Mouse (Mus musculus): ENCODE data around the gene Nrg4. TPM values are rescaled to one million over a fixed set of nuclear protein-coding genes. Genes with fewer than 3 reads are reported as not detected.

Gene Nrg4
- polyA plus RNA-seq, 1 experiment from 2014 or later, result 1.2 TPM

- Histone ChIP-seq H3K27me3 (ENCODE audit: control insufficient read depth, insufficient read depth, low read length) (no peaks in the 10 kb centered on the region), H3K9ac (ENCODE audit: low read length) (no peak overlapping the region), H3K4me3 (ENCODE audit: low read length) (no peak overlapping the region), H3K4me1 (ENCODE audit: control insufficient read depth, insufficient read depth, low read length) (no peaks in the 10 kb centered on the region), H3K4me2 (ENCODE audit: low read depth, low read length) (no peak overlapping the region), H3K9me3 (replicated peaks; ENCODE audit: control insufficient read depth, low read length) (no peaks in the 10 kb centered on the region), H3K27ac (ENCODE audit: low read length) (no peak overlapping the region), H3K36me3 (ENCODE audit: control insufficient read depth, insufficient read depth) (peaks cover 3% of the 10 kb centered on the region; the same call in 1 of the 2 replicates)
- ATAC-seq (replicated peaks; ENCODE audit: extremely low read depth, insufficient read depth, low FRiP score), result no peak
- WGBS, result 94% methylated on average over 1 of the region's 1 CpGs
Observed at GRCm38 (mm10) chr9:55198260-55198659, 128.4 kb downstream of the Nrg4 start.

- H3K4me1 ChIP-seq (ENCODE audit: control insufficient read depth, insufficient read depth, low read length), result no peaks in the 10 kb centered on the region
- no peaks in the 10 kb centered on the region for H3K9me3 ChIP-seq (replicated peaks; ENCODE audit: control insufficient read depth, low read length)
- no peak overlapping the region for H3K27ac ChIP-seq (ENCODE audit: low read length)
- 81% methylated on average over 3 of the region's 3 CpGs for WGBS
- H3K9ac ChIP-seq (ENCODE audit: low read length), result no peak overlapping the region
- H3K27me3 ChIP-seq (ENCODE audit: control insufficient read depth, insufficient read depth, low read length), result no peaks in the 10 kb centered on the region
- H3K4me3 ChIP-seq (ENCODE audit: low read length), result no peak overlapping the region
- no peak overlapping the region for H3K4me2 ChIP-seq (ENCODE audit: low read depth, low read length)
- H3K36me3 ChIP-seq (ENCODE audit: control insufficient read depth, insufficient read depth), result peaks cover 6% of the 10 kb centered on the region; the same call in 1 of the 2 replicates
- no peak for ATAC-seq (replicated peaks; ENCODE audit: extremely low read depth, insufficient read depth, low FRiP score)
Observed at GRCm38 (mm10) chr9:55195876-55196275, 130.8 kb downstream of the Nrg4 start.

GRCm38 (mm10) chr9:55174235-55174634 is 152.4 kb downstream of the Nrg4 start:
- Histone ChIP-seq H3K9ac (ENCODE audit: low read length) (no peak overlapping the region), H3K27me3 (ENCODE audit: control insufficient read depth, insufficient read depth, low read length) (no peaks in the 10 kb centered on the region), H3K27ac (ENCODE audit: low read length) (no peak overlapping the region), H3K4me3 (ENCODE audit: low read length) (no peak overlapping the region), H3K36me3 (ENCODE audit: control insufficient read depth, insufficient read depth) (no peaks in the 10 kb centered on the region), H3K4me1 (ENCODE audit: control insufficient read depth, insufficient read depth, low read length) (peaks cover 2% of the 10 kb centered on the region; the same call in 1 of the 2 replicates), H3K4me2 (ENCODE audit: low read depth, low read length) (no peak overlapping the region), H3K9me3 (replicated peaks; ENCODE audit: control insufficient read depth, low read length) (no peaks in the 10 kb centered on the region)
- ATAC-seq (replicated peaks; ENCODE audit: extremely low read depth, insufficient read depth, low FRiP score), result no peak
- WGBS, result 77% methylated on average over 2 of the region's 2 CpGs

GRCm38 (mm10) chr9:55172195-55172685 is 154.4 kb downstream of the Nrg4 start:
- WGBS, result 97% methylated on average over 1 of the region's 1 CpGs
- H3K4me3 ChIP-seq (ENCODE audit: low read length), result no peak overlapping the region
- no peaks in the 10 kb centered on the region for H3K36me3 ChIP-seq (ENCODE audit: control insufficient read depth, insufficient read depth)
- H3K27me3 ChIP-seq (ENCODE audit: control insufficient read depth, insufficient read depth, low read length), result no peaks in the 10 kb centered on the region
- H3K4me2 ChIP-seq (ENCODE audit: low read depth, low read length), result no peak overlapping the region
- H3K4me1 ChIP-seq (ENCODE audit: control insufficient read depth, insufficient read depth, low read length), result peaks cover 2% of the 10 kb centered on the region; the same call in 1 of the 2 replicates
- no peak for ATAC-seq (replicated peaks; ENCODE audit: extremely low read depth, insufficient read depth, low FRiP score)
- H3K9ac ChIP-seq (ENCODE audit: low read length), result no peak overlapping the region
- H3K27ac ChIP-seq (ENCODE audit: low read length), result no peak overlapping the region
- H3K9me3 ChIP-seq (replicated peaks; ENCODE audit: control insufficient read depth, low read length), result no peaks in the 10 kb centered on the region

- H3K4me3 ChIP-seq (ENCODE audit: low read length), result no peak overlapping the region
- 58% methylated on average over 7 of the region's 7 CpGs for WGBS
- H3K9me3 ChIP-seq (replicated peaks; ENCODE audit: control insufficient read depth, low read length), result no peaks in the 10 kb centered on the region
- H3K4me1 ChIP-seq (ENCODE audit: control insufficient read depth, insufficient read depth, low read length), result peaks cover 2% of the 10 kb centered on the region; the same call in 1 of the 2 replicates
- no peak overlapping the region for H3K9ac ChIP-seq (ENCODE audit: low read length)
- ATAC-seq (replicated peaks; ENCODE audit: extremely low read depth, insufficient read depth, low FRiP score), result no peak
- H3K36me3 ChIP-seq (ENCODE audit: control insufficient read depth, insufficient read depth), result no peaks in the 10 kb centered on the region
- H3K4me2 ChIP-seq (ENCODE audit: low read depth, low read length), result no peak overlapping the region
- H3K27me3 ChIP-seq (ENCODE audit: control insufficient read depth, insufficient read depth, low read length), result no peaks in the 10 kb centered on the region
- H3K27ac ChIP-seq (ENCODE audit: low read length), result no peak overlapping the region
Observed at GRCm38 (mm10) chr9:55170655-55171412, 155.8 kb downstream of the Nrg4 start.

Other genes with a start within 250 kb of the Nrg4 start
- 21.2 and 28.8 TPM in 2 replicates for gene Ube2q2, start 178.0 kb downstream of the Nrg4 start, polyA plus RNA-seq (2015; fragmentation: Nextera tagmentation; extraction: Ambion mirVana)
- gene Fbxo22, start 117.9 kb downstream of the Nrg4 start, polyA plus RNA-seq (2015; fragmentation: Nextera tagmentation; extraction: Ambion mirVana), result 55.3 and 56.7 TPM in 2 replicates
- 0.14 and 0.18 TPM in 2 replicates for gene Tmem266, start 69 bp upstream of the Nrg4 start, polyA plus RNA-seq (2015; fragmentation: Nextera tagmentation; extraction: Ambion mirVana)
- gene Etfa, start 185.4 kb upstream of the Nrg4 start, polyA plus RNA-seq (2015; fragmentation: Nextera tagmentation; extraction: Ambion mirVana), result 452 and 483 TPM in 2 replicates
- 0.54 and 1.00 TPM in 2 replicates for gene Isl2, start 211.8 kb upstream of the Nrg4 start, polyA plus RNA-seq (2015; fragmentation: Nextera tagmentation; extraction: Ambion mirVana)